Mouse (Mus musculus): ENCODE measurements at regions not wholly inside any gene's neighbourhood (a gene's known extent, or its start where the extent isn't known, plus 50 kb on each side); places are given as distances from the start of the nearest gene placed in this dataset.

- TF ChIP-seq EP300 (IDR thresholded peaks at IDR 0.05; ENCODE audit: low read depth): no peak
- TF ChIP-seq CTCF (IDR thresholded peaks at IDR 0.05; ENCODE audit: low read depth): no peak
These were observed 1082.9 kb upstream of the Pcdh20 start for GRCm38 (mm10) chr14:89554127-89554526.
